Mouse (Mus musculus) regulatory T cell (primary cell): ENCODE data around the gene Slamf6.

Experiments
- in situ Hi-C: fragments of 300-600 bp; cut with MboI, MseI; formaldehyde crosslinking; loops from one replicate; pipeline ENCODE4 v1.15.1; 2025; ENCODE audit warnings: high pct_unique_total_duplicates

The Slamf6 gene

DNA sequence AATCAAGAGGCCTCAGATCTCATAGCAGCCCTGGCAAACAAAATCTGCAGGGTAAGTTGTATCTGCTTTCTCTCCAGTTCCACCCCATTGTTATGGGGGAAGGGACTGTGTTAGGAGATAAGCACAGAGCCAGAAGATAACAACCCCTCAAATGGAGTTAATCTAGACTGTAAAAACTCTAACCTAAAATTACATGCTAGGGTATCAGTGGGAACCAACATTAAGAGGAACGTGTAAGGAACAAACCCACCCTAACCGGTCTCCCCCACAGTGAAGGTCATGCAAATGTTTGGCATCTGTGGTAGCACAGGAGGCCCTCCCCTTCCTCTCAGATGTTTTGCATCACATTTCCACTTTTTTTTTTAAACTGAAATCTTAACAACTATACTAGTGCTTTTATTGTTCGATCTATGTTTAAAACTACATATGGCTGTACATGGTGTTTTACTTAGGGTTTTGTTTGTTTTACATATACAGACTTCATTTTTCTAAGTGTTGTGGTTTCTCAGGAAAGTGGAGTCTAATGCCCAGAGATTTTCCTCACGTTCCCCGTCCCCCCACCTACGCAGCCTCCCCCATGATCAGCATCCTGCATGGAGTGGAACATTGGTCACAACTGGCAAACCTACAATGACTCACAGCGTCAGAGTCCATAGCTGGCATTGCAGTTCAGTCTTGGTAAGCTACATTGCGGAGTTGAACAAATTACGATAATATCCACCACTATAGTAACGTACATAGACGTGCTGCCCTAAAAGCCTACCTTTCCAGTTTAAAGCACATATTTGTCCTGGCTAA, 77.8 kb downstream of the Slamf6 start:
- in situ Hi-C loops: no loop called here

- in situ Hi-C loops: no loop called here
These were observed 79.4 kb downstream of the Slamf6 start for GRCm38 (mm10) chr1:171996701-171997100.

DNA sequence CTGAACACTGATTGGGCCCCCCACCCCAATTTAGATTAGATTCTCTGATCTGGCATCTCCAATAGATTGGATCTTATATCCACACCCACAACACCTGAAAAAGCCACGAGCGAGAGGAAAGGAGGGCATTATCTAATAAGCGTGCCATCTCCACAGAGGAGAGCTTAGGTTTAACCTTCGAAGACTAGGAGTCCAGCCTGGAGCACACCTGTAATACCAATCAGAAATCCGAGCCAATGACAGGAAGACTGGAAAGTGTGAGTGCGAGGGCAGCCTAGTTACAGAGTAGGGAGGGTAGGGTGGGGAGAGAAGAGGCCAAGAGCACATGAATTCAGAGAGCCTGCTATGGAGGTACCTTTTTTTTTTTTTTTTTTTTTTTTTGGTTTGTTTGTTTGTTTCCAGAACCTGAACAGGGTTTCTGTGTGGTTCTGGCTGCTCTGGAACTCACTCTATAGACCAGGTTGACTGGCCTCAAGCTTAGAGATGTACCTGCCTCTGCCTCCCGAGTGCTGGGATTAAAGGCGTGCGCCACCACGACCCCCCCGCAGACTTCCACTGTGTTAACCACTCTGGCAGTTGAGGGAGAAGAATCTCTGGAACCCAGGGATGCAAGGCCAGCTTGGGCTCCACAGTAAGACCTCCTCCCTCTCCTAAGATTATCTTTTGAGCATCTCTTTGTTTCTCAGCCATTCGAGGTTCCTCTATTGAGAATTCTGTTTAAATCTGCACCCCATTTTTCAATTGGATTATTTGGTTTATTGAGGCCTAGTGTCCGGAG, 81.7 kb downstream of the Slamf6 start:
- in situ Hi-C loops: no loop called here

DNA sequence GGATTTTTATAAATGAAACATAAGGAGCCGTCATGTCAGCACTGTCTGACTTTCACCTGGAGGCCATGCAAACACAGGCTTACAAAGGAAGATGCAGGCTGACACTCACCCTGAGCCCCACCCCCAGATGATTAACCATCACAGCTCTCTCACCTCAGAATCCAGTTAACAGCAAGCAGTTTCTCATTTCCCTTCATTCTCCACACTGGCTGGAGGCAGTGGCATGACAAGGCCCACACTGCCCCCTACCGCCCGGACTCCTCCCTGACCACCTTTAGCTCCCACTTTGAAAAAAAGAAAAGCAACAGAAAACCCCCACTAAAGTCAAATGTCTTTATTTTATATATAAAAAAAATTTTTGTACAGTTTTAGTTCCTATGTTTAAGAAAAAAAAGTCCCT, 83.3 kb downstream of the Slamf6 start:
- in situ Hi-C loops: no loop called here

GRCm38 (mm10) chr1:172001665-172002064, 84.3 kb downstream of the Slamf6 start:
- in situ Hi-C loops: no loop called here
